Mouse (Mus musculus) adrenal gland, postnatal 14 days (tissue): ENCODE data around the gene Gm45711. TPM values are rescaled to one million over a fixed set of nuclear protein-coding genes. Genes with fewer than 3 reads are reported as not detected.

Experiments used
- DNase-seq: peaks from one replicate; pipeline ENCODE4 v3.0.0; 2021; ENCODE audit warnings: mixed read lengths
- total RNA-seq: library from RNA; stranded (reverse); gene quantifications from 2 replicates; pipeline ENCODE4 v1.2.3, GENCODE M21; 2021

The Gm45711 gene
- total RNA-seq, 1 experiment from 2014 or later, result not detected

DNA sequence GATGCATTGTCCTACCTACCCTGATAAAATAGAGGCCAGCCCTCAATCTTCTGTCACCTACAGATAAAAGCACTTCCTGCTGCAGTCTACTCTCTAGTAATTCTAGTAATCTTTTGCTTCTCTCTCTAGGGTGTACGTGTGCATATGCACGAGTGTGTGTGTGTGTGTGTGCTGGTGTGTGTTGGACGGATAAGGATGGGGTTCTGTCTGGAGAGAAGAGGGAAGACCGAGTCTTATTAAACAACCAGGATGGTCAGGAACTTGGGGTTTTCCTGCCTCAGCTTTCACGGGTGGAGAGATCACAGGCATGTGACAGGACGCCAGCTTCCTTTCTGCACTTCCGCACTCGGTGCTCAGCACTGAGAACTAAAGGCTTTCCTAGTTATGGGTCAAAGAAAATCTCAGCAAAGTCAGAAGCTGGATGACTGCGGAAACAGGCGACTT, 70.4 kb downstream of the Gm45711 start:
- no peak for DNase-seq

DNA sequence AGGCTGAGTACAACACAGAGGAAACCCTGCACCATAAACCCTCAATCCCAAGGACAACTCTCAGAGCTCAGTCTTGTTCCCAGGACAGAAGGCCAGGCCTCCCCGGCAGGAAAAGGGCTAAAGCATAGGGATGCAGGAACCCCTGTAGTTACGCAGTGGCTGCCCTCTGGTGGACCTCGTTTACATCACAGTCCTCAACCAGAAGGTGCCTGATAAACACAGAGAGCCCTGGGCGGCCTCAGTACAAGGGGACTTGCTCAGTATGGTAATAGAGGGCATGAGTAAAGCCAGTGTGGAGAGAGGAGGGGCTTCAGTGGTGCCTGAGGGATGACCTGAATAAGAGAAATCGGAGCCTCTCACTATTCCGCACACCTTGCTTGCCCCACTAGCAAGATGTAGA, 75.3 kb downstream of the Gm45711 start:
- DNase-seq, result peak; percentile 54

DNA sequence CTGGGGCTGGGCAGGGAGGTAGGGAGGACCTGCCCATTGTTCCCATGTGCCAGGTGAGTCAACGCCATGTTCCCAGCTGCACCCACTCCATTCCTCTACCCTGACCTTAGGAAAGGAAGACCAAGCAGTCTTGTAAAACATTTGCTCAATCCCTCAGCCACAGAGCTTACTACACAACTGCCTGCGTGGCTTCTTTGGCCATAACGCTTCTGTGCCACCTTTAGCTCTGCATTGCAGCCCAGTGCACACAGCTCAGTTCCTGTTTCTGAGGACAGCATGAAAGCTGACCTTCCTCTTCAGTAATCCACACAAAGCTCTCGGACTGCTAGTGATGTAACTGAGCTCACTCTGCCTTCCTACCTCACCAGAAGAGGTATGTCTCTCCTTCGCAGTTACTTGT, 77.0 kb downstream of the Gm45711 start:
- no peak for DNase-seq

DNA sequence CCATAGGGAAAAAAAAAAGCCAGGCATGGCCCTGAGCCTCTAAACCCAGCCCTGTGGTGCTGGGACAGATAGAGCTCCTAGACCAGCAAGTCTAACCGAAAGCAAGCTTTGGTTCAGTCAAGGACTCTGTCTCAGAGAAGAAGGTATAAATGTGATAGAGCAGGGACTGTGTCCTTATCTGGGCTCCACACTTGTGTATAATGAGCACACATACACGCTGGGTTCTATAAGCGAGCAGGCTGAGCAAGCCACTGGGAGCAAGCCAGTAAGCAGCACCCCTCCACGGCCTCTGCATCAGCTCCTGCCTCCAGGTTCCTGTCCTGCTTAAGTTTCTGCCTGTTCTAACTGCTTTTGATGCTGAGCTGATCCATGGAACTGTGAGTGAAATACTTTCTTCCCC, 77.8 kb downstream of the Gm45711 start:
- DNase-seq, result no peak

Other genes starting within 250 kb of the Gm45711 start
- 137 and 152 TPM in 2 replicates for gene Cdh5, start 208.5 kb downstream of the Gm45711 start, total RNA-seq
- gene Bean1, start 139.6 kb downstream of the Gm45711 start, total RNA-seq, result 7.1 and 10.3 TPM in 2 replicates
- 41.9 and 49.5 TPM in 2 replicates for gene Tk2, start 61.5 kb downstream of the Gm45711 start, total RNA-seq
- gene Cklf, start 59.2 kb downstream of the Gm45711 start, total RNA-seq, result 63.6 and 75.7 TPM in 2 replicates
- 0.33 TPM in 1 of 2 replicates, not detected in the other for gene Cmtm2a, start 16.9 kb downstream of the Gm45711 start, total RNA-seq
- not detected in 2 replicates for gene Cmtm1, start 64 bp upstream of the Gm45711 start, total RNA-seq
- gene Gm11020, start 11.5 kb upstream of the Gm45711 start, total RNA-seq, result not detected in 2 replicates
- gene Cmtm2b, start 12.1 kb upstream of the Gm45711 start, total RNA-seq, result not detected in 2 replicates
- 61.1 and 67.9 TPM in 2 replicates for gene Cmtm3, start 29.3 kb upstream of the Gm45711 start, total RNA-seq
- 36.8 and 40.9 TPM in 2 replicates for gene Cmtm4, start 85.7 kb upstream of the Gm45711 start, total RNA-seq
- gene Dync1li2, start 133.0 kb upstream of the Gm45711 start, total RNA-seq, result 93.9 and 128 TPM in 2 replicates
- 0.23 TPM in 1 of 2 replicates, not detected in the other for gene Terb1, start 199.8 kb upstream of the Gm45711 start, total RNA-seq
- 30.2 and 31.1 TPM in 2 replicates for gene Nae1, start 224.6 kb upstream of the Gm45711 start, total RNA-seq
- gene Car7, start 224.6 kb upstream of the Gm45711 start, total RNA-seq, result 4.0 and 4.1 TPM in 2 replicates